Mouse (Mus musculus) MEL (cell line): ENCODE measurements at regions not wholly inside any gene's neighbourhood (a gene's known extent, or its start where the extent isn't known, plus 50 kb on each side); places are given as distances from the start of the nearest gene placed in this dataset.

Experiments used
- CHD2 ChIP-seq: IDR thresholded peaks from 2 replicates; pipeline ENCODE4 v1.6.1; 2011; ENCODE audit warnings: low read length, improper control_type of control experiment
- CTCF ChIP-seq, 3 experiments: IDR thresholded peaks in 2 of 3; conservative IDR thresholded peaks in 1 of 3; 2 replicates each; pipeline ENCODE4 v1.5.1; 2011 to 2012; ENCODE audit warnings: low read length in 3 of 3, low read depth in 2 of 3, mild to moderate bottlenecking in 2 of 3, improper control_type of control experiment in 1 of 3, inconsistent platforms in 1 of 3, mixed read lengths in 1 of 3, moderate library complexity in 1 of 3; ENCODE audit not compliant: control insufficient read depth in 1 of 3, insufficient read depth in 1 of 3, poor library complexity in 1 of 3, severe bottlenecking in 1 of 3
- GABPA ChIP-seq: IDR thresholded peaks from 2 replicates; pipeline ENCODE4 v1.6.1; 2012; ENCODE audit warnings: low read depth, mild to moderate bottlenecking, inconsistent platforms, low read length, improper control_type of control experiment, moderate library complexity
- GATA1 ChIP-seq: IDR thresholded peaks from 2 replicates; pipeline ENCODE4 v1.6.1; 2011; ENCODE audit warnings: low read depth, low read length, improper control_type of control experiment
- MAFK ChIP-seq: IDR thresholded peaks from 2 replicates; pipeline ENCODE4 v1.6.1; 2011; ENCODE audit warnings: low read depth, mild to moderate bottlenecking, low read length, improper control_type of control experiment, borderline replicate concordance
- MAX ChIP-seq: IDR thresholded peaks from 2 replicates; pipeline ENCODE4 v1.6.1; 2011; ENCODE audit warnings: low read length, improper control_type of control experiment
- MEF2A ChIP-seq: IDR thresholded peaks from 2 replicates; pipeline ENCODE4 v1.6.1; 2014; ENCODE audit warnings: low read depth, mild to moderate bottlenecking, inconsistent platforms, low read length, improper control_type of control experiment; ENCODE audit not compliant: poor library complexity, insufficient replicate concordance, severe bottlenecking; ENCODE audit errors: extremely low read depth
- NELFE ChIP-seq: IDR thresholded peaks from 2 replicates; pipeline ENCODE4 v1.6.1; 2011; ENCODE audit warnings: low read depth, low read length, improper control_type of control experiment
- POLR2A ChIP-seq, 2 experiments: IDR thresholded peaks; 2 replicates each; pipeline ENCODE4 v1.6.1; 2011 to 2012; ENCODE audit warnings: low read length in 2 of 2, mild to moderate bottlenecking in 2 of 2, control low read depth in 1 of 2, improper control_type of control experiment in 1 of 2, low read depth in 1 of 2, moderate library complexity in 1 of 2; ENCODE audit not compliant: control insufficient read depth in 1 of 2, insufficient read depth in 1 of 2, poor library complexity in 1 of 2
- POLR2AphosphoS2 ChIP-seq: IDR thresholded peaks from 2 replicates; pipeline ENCODE4 v1.6.1; 2011; ENCODE audit warnings: low read length, improper control_type of control experiment
- POLR2AphosphoS5 ChIP-seq: IDR thresholded peaks from 2 replicates; pipeline ENCODE4 v1.6.1; 2012; ENCODE audit warnings: low read depth, borderline replicate concordance, mild to moderate bottlenecking, inconsistent platforms, low read length, moderate library complexity, mixed read lengths
- TBP ChIP-seq: IDR thresholded peaks from 2 replicates; pipeline ENCODE4 v1.8.0; 2011; ENCODE audit warnings: low read depth, low read length, improper control_type of control experiment
- USF1 ChIP-seq: IDR thresholded peaks from 2 replicates; pipeline ENCODE4 v1.6.1; 2014; ENCODE audit warnings: low read depth, mild to moderate bottlenecking, inconsistent platforms, low read length, improper control_type of control experiment, moderate library complexity
- USF2 ChIP-seq, 2 experiments: IDR thresholded peaks; 2 replicates each; pipeline ENCODE4 v1.6.1; 2011 to 2012; ENCODE audit warnings: improper control_type of control experiment in 2 of 2, low read length in 2 of 2, borderline replicate concordance in 1 of 2, inconsistent platforms in 1 of 2, low read depth in 1 of 2, mild to moderate bottlenecking in 1 of 2; ENCODE audit not compliant: insufficient read depth in 1 of 2

DNA sequence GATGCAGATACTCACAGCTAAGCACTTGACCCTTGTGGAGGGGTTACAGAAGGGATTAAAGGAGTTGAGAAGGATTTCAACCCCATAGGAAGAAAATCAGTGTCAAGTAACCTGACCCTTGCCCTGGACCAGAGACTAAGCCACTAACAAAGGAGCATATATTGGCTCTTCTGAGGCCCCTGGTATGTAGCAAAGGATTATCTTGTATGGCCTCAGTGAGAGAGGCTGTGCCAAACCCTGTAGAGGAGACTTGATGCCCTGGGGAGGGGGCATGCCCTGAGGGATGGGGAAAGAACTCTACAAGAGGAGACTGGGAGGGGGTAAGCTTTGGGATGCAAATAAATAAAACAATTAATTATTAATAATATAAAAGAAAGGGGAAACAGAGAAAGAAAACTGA, 134.9 kb upstream of the Grm7 start:
- TF ChIP-seq CTCF (IDR thresholded peaks at IDR 0.05 in 2 of 3, conservative IDR thresholded peaks at IDR 0.05 in 1 of 3; ENCODE audit: control insufficient read depth in 1 of 3, insufficient read depth in 1 of 3, low read depth in 2 of 3, low read length in 3 of 3, poor library complexity in 1 of 3, severe bottlenecking in 1 of 3) (no peak), GATA1 (no peak), TBP (no peak), NELFE (no peak), USF2 (IDR thresholded peaks at IDR 0.05; ENCODE audit: borderline replicate concordance in 1 of 2, insufficient read depth in 1 of 2, low read depth in 1 of 2, low read length in 2 of 2) (no peak), USF1 (no peak), CHD2 (no peak), GABPA (no peak), POLR2AphosphoS5 (no peak), MAX (no peak), POLR2A (IDR thresholded peaks at IDR 0.05; ENCODE audit: control insufficient read depth in 1 of 2, insufficient read depth in 1 of 2, low read depth in 1 of 2, low read length in 2 of 2, poor library complexity in 1 of 2) (no peak), MEF2A (no peak), POLR2AphosphoS2 (no peak), MAFK (no peak)
